Mouse (Mus musculus) megakaryocyte, embryonic 14.5 days (primary cell): Measurements from ENCODE around the gene Cdc27. TPM values are rescaled to one million over a fixed set of nuclear protein-coding genes. Genes with fewer than 3 reads are reported as not detected.
A peak's percentile ranks its signal among the peaks of the same experiment; 100 is the strongest.

Source experiments
- H3K27me3 ChIP-seq: replicated peaks from 2 replicates; pipeline ENCODE3; 2012; ENCODE audit warnings: inconsistent platforms
- H3K36me3 ChIP-seq: replicated peaks from 2 replicates; pipeline ENCODE3; 2012; ENCODE audit warnings: low read length, inconsistent platforms, mixed read lengths
- H3K4me1 ChIP-seq: 2 replicates; pipeline ENCODE4 v1.6.1; 2012; ENCODE audit warnings: inconsistent platforms
- H3K4me3 ChIP-seq: replicated peaks from 2 replicates; pipeline ENCODE3; 2012; ENCODE audit warnings: moderate library complexity, mild to moderate bottlenecking, inconsistent platforms
- H3K9me3 ChIP-seq: 2 replicates; pipeline ENCODE4 v1.6.1; 2012; ENCODE audit warnings: inconsistent platforms
- FLI1 ChIP-seq: IDR thresholded peaks from 2 replicates; pipeline ENCODE4 v1.6.1; 2012; ENCODE audit warnings: low read length, inconsistent platforms, mixed read lengths
- GATA1 ChIP-seq: IDR thresholded peaks from 3 replicates; pipeline ENCODE4 v1.6.1; 2012; ENCODE audit warnings: mixed read lengths, low read length, inconsistent platforms, borderline replicate concordance
- polyA plus RNA-seq: library from polyadenylated mRNA; stranded (reverse); fragments of >175 nt; gene quantifications from 2 replicates; pipeline ENCODE4 v1.2.3, GENCODE M21; 2012; ENCODE audit warnings: low replicate concordance; ENCODE audit not compliant: insufficient read depth

Cdc27 gene
- polyA plus RNA-seq, 1 experiment, result 2.5 TPM

GRCm38 (mm10) chr11:104512436-104512835 is 38.0 kb downstream of the Cdc27 start:
- no peak overlapping the region for H3K4me3 ChIP-seq
- no peaks in the 10 kb centered on the region for H3K4me1 ChIP-seq
- H3K9me3 ChIP-seq, result no peaks in the 10 kb centered on the region
- peaks cover 100% of the 10 kb centered on the region for H3K36me3 ChIP-seq
- H3K27me3 ChIP-seq, result no peaks in the 10 kb centered on the region
- TF ChIP-seq FLI1 (no peak), GATA1 (no peak)

- peaks cover 100% of the 10 kb centered on the region for H3K36me3 ChIP-seq
- H3K4me3 ChIP-seq, result no peak overlapping the region
- H3K9me3 ChIP-seq, result no peaks in the 10 kb centered on the region
- no peaks in the 10 kb centered on the region for H3K27me3 ChIP-seq
- no peaks in the 10 kb centered on the region for H3K4me1 ChIP-seq
- TF ChIP-seq FLI1 (no peak), GATA1 (no peak)
Measured at GRCm38 (mm10) chr11:104510606-104511005, 39.8 kb downstream of the Cdc27 start.

GRCm38 (mm10) chr11:104508455-104508854 is 42.0 kb downstream of the Cdc27 start:
- no peaks in the 10 kb centered on the region for H3K9me3 ChIP-seq
- no peaks in the 10 kb centered on the region for H3K27me3 ChIP-seq
- no peaks in the 10 kb centered on the region for H3K4me1 ChIP-seq
- no peak overlapping the region for H3K4me3 ChIP-seq
- H3K36me3 ChIP-seq, result peaks cover 99% of the 10 kb centered on the region
- TF ChIP-seq GATA1 (no peak), FLI1 (no peak)

GRCm38 (mm10) chr11:104488292-104488691 is 62.1 kb downstream of the Cdc27 start:
- TF ChIP-seq GATA1, result no peak
- TF ChIP-seq FLI1, result no peak
- H3K36me3 ChIP-seq, result no peaks in the 10 kb centered on the region

GRCm38 (mm10) chr11:104481971-104482370 is 68.4 kb downstream of the Cdc27 start:
- Histone ChIP-seq H3K9me3 (peaks cover 21% of the 10 kb centered on the region), H3K27me3 (peaks cover 5% of the 10 kb centered on the region), H3K36me3 (no peaks in the 10 kb centered on the region), H3K4me3 (no peak overlapping the region), H3K4me1 (no peaks in the 10 kb centered on the region; the same call in 1 of the 2 replicates)
- TF ChIP-seq GATA1, result no peak
- TF ChIP-seq FLI1, result no peak

More at GRCm38 (mm10) chr11:104488292-104488691, 62.1 kb downstream of the Cdc27 start:
- no peak overlapping the region for H3K4me3 ChIP-seq
- H3K4me1 ChIP-seq, result peaks cover 4% of the 10 kb centered on the region; the same call in 1 of the 2 replicates
- peaks cover 3% of the 10 kb centered on the region for H3K27me3 ChIP-seq
- H3K9me3 ChIP-seq, result peaks cover 13% of the 10 kb centered on the region

GRCm38 (mm10) chr11:104479505-104479904 is 70.9 kb downstream of the Cdc27 start:
- H3K4me1 ChIP-seq, result no peaks in the 10 kb centered on the region; the same call in 1 of the 2 replicates
- no peak for TF ChIP-seq FLI1
- TF ChIP-seq GATA1, result no peak
- H3K36me3 ChIP-seq, result no peaks in the 10 kb centered on the region
- H3K4me3 ChIP-seq, result no peak overlapping the region
- peaks cover 14% of the 10 kb centered on the region for H3K9me3 ChIP-seq
- H3K27me3 ChIP-seq, result peaks cover 10% of the 10 kb centered on the region

- H3K4me3 ChIP-seq, result peak overlapping the region; percentile 96
- H3K36me3 ChIP-seq, result peaks cover 13% of the 10 kb centered on the region
- peaks cover 11% of the 10 kb centered on the region for H3K4me1 ChIP-seq
- H3K9me3 ChIP-seq, result no peaks in the 10 kb centered on the region
- H3K27me3 ChIP-seq, result peaks cover under 1% of the 10 kb centered on the region
- TF ChIP-seq FLI1 (no peak), GATA1 (no peak)
Measured at GRCm38 (mm10) chr11:104469371-104469835, 81.0 kb downstream of the Cdc27 start.

- Histone ChIP-seq H3K4me1 (peaks cover 13% of the 10 kb centered on the region), H3K4me3 (peak within 1 kb of the TSS; percentile 96), H3K27me3 (no peaks in the 10 kb centered on the region), H3K36me3 (peaks cover 19% of the 10 kb centered on the region), H3K9me3 (no peaks in the 10 kb centered on the region)
- TF ChIP-seq FLI1 (no peak), GATA1 (no peak)
Measured at GRCm38 (mm10) chr11:104468751-104469268, 81.6 kb downstream of the Cdc27 start, which contains the start of gene Kansl1. Gene Kansl1 (minus strand): TSS chr11:104468861.

GRCm38 (mm10) chr11:104467698-104468097 is 82.7 kb downstream of the Cdc27 start:
- no peak for TF ChIP-seq FLI1
- TF ChIP-seq GATA1, result no peak
- peaks cover 28% of the 10 kb centered on the region for H3K36me3 ChIP-seq
- no peaks in the 10 kb centered on the region for H3K9me3 ChIP-seq
- H3K27me3 ChIP-seq, result no peaks in the 10 kb centered on the region
- peaks cover 13% of the 10 kb centered on the region for H3K4me1 ChIP-seq
- H3K4me3 ChIP-seq, result peak overlapping the region; percentile 25

- peaks cover 8% of the 10 kb centered on the region for H3K4me1 ChIP-seq
- H3K9me3 ChIP-seq, result no peaks in the 10 kb centered on the region
- H3K4me3 ChIP-seq, result no peak overlapping the region
- H3K36me3 ChIP-seq, result peaks cover 34% of the 10 kb centered on the region
- TF ChIP-seq FLI1, result no peak
- TF ChIP-seq GATA1, result no peak
- H3K27me3 ChIP-seq, result no peaks in the 10 kb centered on the region
Measured at GRCm38 (mm10) chr11:104461551-104461950, 88.9 kb downstream of the Cdc27 start.
